Comparison of ENCODE assay signal across 8 mouse cellular contexts in the genomic region with DNA sequence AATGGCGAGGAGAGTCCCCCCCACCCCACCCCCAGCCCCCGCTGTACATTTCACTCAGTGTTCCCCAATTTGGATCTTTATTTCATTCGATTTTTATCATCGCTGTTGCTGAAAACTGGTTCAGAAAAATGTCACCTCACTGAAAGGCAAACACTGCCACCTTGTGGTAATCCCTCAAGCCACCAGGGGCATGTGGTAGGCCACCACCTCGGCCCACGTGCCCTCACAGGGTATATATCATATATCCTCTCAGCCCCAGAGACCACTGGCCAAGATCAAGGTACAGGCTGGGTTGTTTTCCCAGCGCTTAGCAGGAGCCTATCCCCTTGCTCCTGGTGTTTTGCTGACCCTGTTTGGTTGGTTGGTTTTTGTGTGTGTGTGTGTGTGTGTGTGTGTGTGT. TPM values are rescaled to one million over a fixed set of nuclear protein-coding genes. Genes with fewer than 3 reads are reported as not detected.
DNase-seq lines count a peak whose midpoint lies in the region; ATAC-seq and TF ChIP-seq lines count a peak whose summit lies in the region.

No protein-coding gene starts in this region.

- 0 out of 2 replicates have a peak, but pooled peaks have one; percentile 51 for ATAC-seq in forebrain, embryonic 15.5 days (replicated peaks)
- ATAC-seq in lung, embryonic 16.5 days (ENCODE audit: low read depth): peak; percentile 57; the same call in 1 of the 2 replicates

- 33% methylated on average over 7 of the region's 7 CpGs for WGBS in forebrain, embryonic 15.5 days
- 18% methylated on average over 7 of the region's 7 CpGs for WGBS in lung, embryonic 16.5 days

- H3K4me1 ChIP-seq in forebrain, embryonic 15.5 days: no peaks in the 10 kb centered on the region
- H3K4me1 ChIP-seq in lung, embryonic 16.5 days (replicated peaks; ENCODE audit: control insufficient read depth, insufficient read depth, low read length): no peaks in the 10 kb centered on the region

- no peaks in the 10 kb centered on the region for H3K27me3 ChIP-seq in C2C12 (ENCODE audit: control insufficient read depth, insufficient read depth, insufficient read length)
- H3K27me3 ChIP-seq in forebrain, embryonic 15.5 days: no peaks in the 10 kb centered on the region
- no peaks in the 10 kb centered on the region for H3K27me3 ChIP-seq in lung, embryonic 16.5 days (ENCODE audit: control insufficient read depth, insufficient read depth, low read depth, low read length)

- H3K79me3 ChIP-seq in C2C12 (ENCODE audit: low read depth): no peaks in the 10 kb centered on the region

- H3K27ac ChIP-seq in forebrain, embryonic 15.5 days (replicated peaks): no peak overlapping the region
- no peak overlapping the region for H3K27ac ChIP-seq in lung, embryonic 16.5 days (ENCODE audit: low read length)

- DNase-seq in cerebellum, adult 18-20 months: peak; percentile 49 to 60
- DNase-seq in cerebellum, adult 11-12 months: no peak
- peak; percentile 68 for DNase-seq in c-Kit-positive CD71-negative TER-119-negative erythroid progenitor cells, embryonic 14.5 days (ENCODE audit: low read depth)
- DNase-seq in kidney, adult 9 months: peak; percentile 69
- DNase-seq in right cerebral cortex, postnatal 4 days: peak; percentile 47

- peaks cover 11% of the 10 kb centered on the region for H3K36me3 ChIP-seq in C2C12 (ENCODE audit: control insufficient read depth, insufficient read depth)
- H3K36me3 ChIP-seq in forebrain, embryonic 15.5 days: no peaks in the 10 kb centered on the region
- no peaks in the 10 kb centered on the region for H3K36me3 ChIP-seq in lung, embryonic 16.5 days (ENCODE audit: control insufficient read depth, insufficient read depth, low read length)

- H3K79me2 ChIP-seq in C2C12 (ENCODE audit: control insufficient read depth, insufficient read depth): no peaks in the 10 kb centered on the region

- no peak overlapping the region for H3K9ac ChIP-seq in forebrain, embryonic 15.5 days (replicated peaks)
- H3K9ac ChIP-seq in lung, embryonic 16.5 days (ENCODE audit: low read length): no peak overlapping the region

- peak; percentile 39 for TF ChIP-seq CTCF in C2C12 (IDR thresholded peaks at IDR 0.05; ENCODE audit: control insufficient read depth, insufficient read depth, insufficient read length)

- H3K4me2 ChIP-seq in forebrain, embryonic 15.5 days (replicated peaks): no peak overlapping the region
- no peak overlapping the region for H3K4me2 ChIP-seq in lung, embryonic 16.5 days (ENCODE audit: low read depth, low read length)

- H3K9me3 ChIP-seq in forebrain, embryonic 15.5 days: no peaks in the 10 kb centered on the region
- peaks cover 5% of the 10 kb centered on the region; the same call in 1 of the 2 replicates for H3K9me3 ChIP-seq in lung, embryonic 16.5 days (ENCODE audit: control insufficient read depth, low read length)

- H3K4me3 ChIP-seq in C2C12 (ENCODE audit: insufficient read depth, poor library complexity, severe bottlenecking): no peak overlapping the region
- H3K4me3 ChIP-seq in forebrain, embryonic 15.5 days: no peak overlapping the region
- H3K4me3 ChIP-seq in lung, embryonic 16.5 days (ENCODE audit: low read length): no peak overlapping the region

- H3ac ChIP-seq in C2C12 (ENCODE audit: control insufficient read depth, insufficient read length, low read depth): no peak overlapping the region

TF ChIP-seq in C2C12, 6 proteins besides CTCF, POLR2A, EP300 and RAD21:
- no peak for TF ChIP-seq CEBPB (IDR thresholded peaks at IDR 0.05; ENCODE audit: low read depth)
- no peak for TF ChIP-seq MYOD1 (IDR thresholded peaks at IDR 0.05; ENCODE audit: control insufficient read depth, insufficient read length, low read depth)
- TF ChIP-seq FOSL1 (IDR thresholded peaks at IDR 0.05; ENCODE audit: insufficient read depth, low read length, poor library complexity, severe bottlenecking): no peak
- TF ChIP-seq MAX (IDR thresholded peaks at IDR 0.05): no peak
- no peak for TF ChIP-seq MYOG (IDR thresholded peaks at IDR 0.05; ENCODE audit: control insufficient read depth, extremely low read depth, insufficient read length)
- no peak for TF ChIP-seq USF1 (IDR thresholded peaks at IDR 0.05; ENCODE audit: low read depth)

RNA-seq across cellular contexts. Expression of gene Ccdc114, which starts 11.2 kb away (rescaled TPM):
- 2.6 TPM for polyA plus RNA-seq in C2C12 (2012; fragmentation: generic; extraction: Trizol)
- polyA plus RNA-seq in forebrain, embryonic 15.5 days (2015; fragmentation: Nextera tagmentation; extraction: Ambion mirVana): 2.5 and 4.9 TPM in 2 replicates
- 9.6 and 11.3 TPM in 2 replicates for polyA plus RNA-seq in lung, embryonic 16.5 days (2015; fragmentation: Nextera tagmentation; extraction: Ambion mirVana)

RNA-seq across cellular contexts. Expression of gene Emp3, which starts 13.9 kb away (rescaled TPM):
- polyA plus RNA-seq in C2C12 (2012; fragmentation: generic; extraction: Trizol): 705 TPM
- polyA plus RNA-seq in forebrain, embryonic 15.5 days (2015; fragmentation: Nextera tagmentation; extraction: Ambion mirVana): 17.2 and 18.5 TPM in 2 replicates
- 177 and 189 TPM in 2 replicates for polyA plus RNA-seq in lung, embryonic 16.5 days (2015; fragmentation: Nextera tagmentation; extraction: Ambion mirVana)

RNA-seq across cellular contexts. Expression of gene Tmem143, which starts 38.4 kb away (rescaled TPM):
- 21.9 TPM for polyA plus RNA-seq in C2C12 (2012; fragmentation: generic; extraction: Trizol)
- 4.8 and 5.7 TPM in 2 replicates for polyA plus RNA-seq in forebrain, embryonic 15.5 days (2015; fragmentation: Nextera tagmentation; extraction: Ambion mirVana)
- 4.6 and 5.6 TPM in 2 replicates for polyA plus RNA-seq in lung, embryonic 16.5 days (2015; fragmentation: Nextera tagmentation; extraction: Ambion mirVana)

RNA-seq across cellular contexts. Expression of gene Syngr4, which starts 38.6 kb away (rescaled TPM):
- polyA plus RNA-seq in C2C12 (2012; fragmentation: generic; extraction: Trizol): 0.15 TPM
- 0.33 TPM in 1 of 2 replicates, not detected in the other for polyA plus RNA-seq in forebrain, embryonic 15.5 days (2015; fragmentation: Nextera tagmentation; extraction: Ambion mirVana)
- 0.26 and 1.9 TPM in 2 replicates for polyA plus RNA-seq in lung, embryonic 16.5 days (2015; fragmentation: Nextera tagmentation; extraction: Ambion mirVana)

RNA-seq across cellular contexts. Expression of gene Grin2d, which starts 56.9 kb away (rescaled TPM):
- polyA plus RNA-seq in C2C12 (2012; fragmentation: generic; extraction: Trizol): 1.1 TPM
- 0.84 and 0.92 TPM in 2 replicates for polyA plus RNA-seq in forebrain, embryonic 15.5 days (2015; fragmentation: Nextera tagmentation; extraction: Ambion mirVana)
- 0.34 and 0.40 TPM in 2 replicates for polyA plus RNA-seq in lung, embryonic 16.5 days (2015; fragmentation: Nextera tagmentation; extraction: Ambion mirVana)
